Mouse (Mus musculus): Measurements from ENCODE around the gene Nfu1.

The Nfu1 gene

GRCm38 (mm10) chr6:87008887-87009286, at the start of gene Nfu1:
Gene Nfu1, plus strand, starts transcription at chr6:87009236.
- DNase-seq (ENCODE audit: low spot score) = no peak

DNA sequence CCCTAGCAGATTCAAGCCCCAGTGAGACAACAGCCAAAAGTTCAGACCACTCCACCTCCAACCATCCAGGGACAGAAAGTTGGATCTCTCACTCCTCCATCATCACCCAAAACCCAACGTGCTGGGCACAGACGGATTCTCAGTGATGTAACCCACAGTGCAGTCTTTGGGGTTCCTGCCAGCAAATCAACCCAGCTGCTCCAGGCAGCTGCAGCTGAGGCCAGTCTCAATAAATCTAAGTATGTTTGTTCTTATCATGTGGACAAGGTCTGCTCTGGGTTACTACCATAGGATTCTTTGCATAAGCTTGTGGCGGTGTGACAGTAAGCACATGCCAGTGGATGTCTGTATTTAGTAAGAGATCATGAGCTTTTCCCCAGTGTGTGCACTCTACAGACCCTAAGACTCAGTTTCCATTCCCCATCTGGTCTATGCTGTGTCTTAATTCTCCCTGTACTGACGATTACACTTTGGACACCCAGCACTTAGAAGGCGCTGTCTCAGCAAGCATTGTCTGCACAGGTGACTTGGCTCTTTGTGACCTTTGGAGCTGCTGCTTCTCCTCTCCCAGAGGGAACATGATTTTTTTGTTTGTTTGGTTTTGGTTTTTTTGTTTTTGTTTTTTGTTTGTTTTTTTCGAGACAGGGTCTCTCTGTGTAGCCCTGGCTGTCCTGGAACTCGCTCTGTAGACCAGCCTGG, 44.9 kb upstream of the Nfu1 start:
- no peak for DNase-seq (ENCODE audit: low spot score)

GRCm38 (mm10) chr6:86967166-86967565, 41.9 kb upstream of the Nfu1 start:
- DNase-seq (ENCODE audit: low spot score) = no peak

- no peak for DNase-seq (ENCODE audit: low spot score)
Measured at GRCm38 (mm10) chr6:86973956-86974355, 35.1 kb upstream of the Nfu1 start.

- DNase-seq (ENCODE audit: low spot score) = no peak
Measured at GRCm38 (mm10) chr6:86978156-86978908, 30.7 kb upstream of the Nfu1 start.

DNA sequence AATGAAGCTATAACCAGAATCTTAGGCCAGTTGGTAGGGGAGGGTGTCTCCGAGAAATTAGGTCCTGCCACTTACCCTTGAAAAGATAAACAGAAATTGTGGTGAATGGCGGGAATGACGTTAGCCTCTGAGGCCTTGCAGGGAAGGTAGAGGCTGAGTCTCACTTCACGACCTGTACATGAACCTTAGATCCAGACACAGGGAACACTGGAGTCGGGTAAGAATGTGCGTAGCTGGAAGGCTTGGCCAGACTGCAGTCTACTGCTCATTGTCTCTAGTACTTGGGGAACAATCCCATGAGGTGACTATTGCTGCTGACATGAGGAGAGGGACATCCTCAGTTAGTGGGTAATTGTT, 30.1 kb upstream of the Nfu1 start:
- DNase-seq (ENCODE audit: low spot score) = no peak

DNA sequence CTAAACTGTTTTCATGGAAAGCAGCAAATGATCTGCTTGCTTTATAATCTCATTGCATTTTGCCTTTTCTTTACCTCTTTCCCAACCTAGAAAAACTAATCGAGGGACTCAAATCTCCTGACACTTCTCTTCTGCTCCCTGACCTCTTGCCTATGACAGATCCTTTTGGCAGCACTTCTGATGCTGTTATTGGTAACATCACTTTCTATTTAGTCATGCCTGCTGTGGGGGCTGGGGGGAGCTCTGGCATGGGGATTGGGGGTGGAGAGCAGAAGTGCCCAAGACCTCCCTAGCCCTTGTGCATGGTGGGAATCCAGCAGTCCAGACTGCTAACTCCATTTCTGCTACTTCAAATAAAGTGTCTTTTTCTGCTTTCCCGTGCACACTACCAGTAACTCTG, 27.8 kb upstream of the Nfu1 start:
- no peak for DNase-seq (ENCODE audit: low spot score)

DNA sequence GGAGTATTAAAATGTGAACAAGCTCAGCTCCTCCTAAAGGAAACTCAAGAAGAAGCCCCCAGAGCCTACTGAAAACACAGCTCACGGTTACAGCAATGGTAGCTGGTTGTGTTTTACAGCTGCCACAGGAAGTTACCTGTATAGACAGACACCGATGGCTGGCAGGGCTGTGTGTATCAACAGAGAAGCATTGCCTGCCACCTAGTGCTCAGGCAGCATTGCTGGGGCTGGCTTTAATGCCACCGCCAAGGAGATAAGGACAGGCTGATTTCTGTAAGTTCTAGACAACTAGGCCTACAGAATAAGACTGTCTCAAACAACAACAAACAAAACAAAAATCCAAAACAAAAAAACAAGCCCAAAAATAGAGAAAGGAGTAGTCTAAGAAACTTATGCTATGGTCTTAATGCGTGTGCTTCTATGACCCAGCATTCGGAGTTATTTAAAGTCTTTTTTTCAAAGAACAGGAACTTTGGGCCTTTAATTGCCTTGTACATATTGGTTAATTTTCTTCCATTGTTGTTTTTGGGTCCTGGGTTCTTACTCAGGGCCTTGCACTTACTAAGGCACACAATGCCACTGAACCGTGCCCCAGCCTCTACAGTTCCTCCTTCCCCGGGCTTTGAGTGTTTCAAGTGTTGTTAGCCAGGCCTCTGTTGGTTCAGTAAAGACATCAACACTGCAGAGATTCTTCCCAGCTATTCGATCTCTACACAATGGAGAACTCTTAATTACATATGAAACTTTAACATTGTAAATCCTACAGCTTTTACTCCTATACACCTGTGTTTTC, 23.5 kb upstream of the Nfu1 start:
- DNase-seq (ENCODE audit: low spot score) = no peak

DNA sequence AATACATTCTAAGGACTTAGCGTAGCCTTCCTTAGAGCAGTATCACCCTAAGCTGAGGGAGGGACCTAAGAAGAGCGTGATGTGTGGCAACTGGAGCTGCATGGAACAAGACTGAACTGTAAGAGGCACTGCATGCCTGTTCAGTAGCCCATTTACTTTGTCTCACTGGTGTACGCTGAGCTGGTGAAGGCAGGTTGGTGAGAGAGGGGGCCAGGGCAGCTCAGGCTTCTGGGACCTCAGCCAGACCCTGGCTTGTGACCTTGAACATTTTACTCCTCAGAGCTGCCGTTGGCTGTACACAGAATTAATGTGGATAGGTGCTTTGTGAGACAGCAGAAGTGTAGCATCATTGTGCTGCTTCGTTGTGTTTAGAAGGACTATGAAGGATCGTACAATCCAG, 19.5 kb upstream of the Nfu1 start:
- DNase-seq (ENCODE audit: low spot score) = peak; percentile 71

GRCm38 (mm10) chr6:86991041-86991440, 18.0 kb upstream of the Nfu1 start:
- no peak for DNase-seq (ENCODE audit: low spot score)

GRCm38 (mm10) chr6:86992349-86992748, 16.7 kb upstream of the Nfu1 start:
- DNase-seq (ENCODE audit: low spot score) = no peak

DNA sequence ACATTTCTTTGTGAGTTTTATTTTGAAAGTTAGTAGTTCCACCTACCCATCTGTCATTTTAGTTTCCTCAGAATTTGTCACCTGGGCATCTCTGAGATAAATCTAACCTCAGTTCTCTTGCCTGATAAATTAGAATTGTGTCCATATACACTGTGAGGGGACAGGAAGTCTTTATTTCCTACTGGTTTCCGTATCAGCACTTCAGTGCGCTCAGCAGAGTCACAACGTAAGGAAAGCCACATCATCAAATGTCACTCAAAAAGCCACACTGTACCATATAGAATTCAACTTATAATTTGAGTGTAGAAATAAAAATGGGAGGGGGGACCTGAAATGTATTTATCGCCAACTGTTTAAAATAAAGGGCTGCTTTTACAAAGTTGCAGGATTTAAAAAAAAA, 14.8 kb upstream of the Nfu1 start:
- DNase-seq (ENCODE audit: low spot score) = no peak

DNA sequence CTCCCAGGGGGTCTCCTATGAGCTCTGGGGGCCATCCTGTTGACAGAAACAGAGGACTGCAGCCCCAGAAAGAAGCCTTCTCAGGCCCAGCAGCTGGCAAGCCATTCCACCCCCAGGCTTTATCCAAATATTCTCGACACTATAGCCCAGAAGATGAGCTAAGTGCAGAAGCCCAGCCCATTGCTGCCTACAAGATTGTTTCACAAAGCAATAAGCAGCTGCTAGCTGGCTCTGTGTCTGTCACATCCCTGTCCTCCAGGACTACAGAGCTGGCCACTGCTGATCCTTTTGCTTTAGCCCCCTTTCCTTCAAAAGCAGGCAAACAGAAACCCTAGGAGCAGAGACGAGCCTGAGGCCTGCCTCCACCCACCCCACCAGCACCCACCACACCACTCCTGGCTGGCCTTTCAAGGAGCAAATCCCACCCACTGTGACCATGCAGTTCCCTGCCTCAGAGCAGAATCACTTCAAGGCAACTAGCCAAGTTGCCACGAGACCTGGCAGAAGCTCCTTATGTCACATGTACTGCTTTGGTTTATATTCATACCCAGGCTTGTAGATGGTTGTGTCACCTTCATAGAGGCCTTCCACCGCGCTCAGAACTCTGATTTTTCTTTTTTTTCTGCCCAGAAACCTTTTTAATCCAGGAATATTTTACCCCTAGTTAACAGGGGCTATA, 12.3 kb upstream of the Nfu1 start:
- no peak for DNase-seq (ENCODE audit: low spot score)

DNA sequence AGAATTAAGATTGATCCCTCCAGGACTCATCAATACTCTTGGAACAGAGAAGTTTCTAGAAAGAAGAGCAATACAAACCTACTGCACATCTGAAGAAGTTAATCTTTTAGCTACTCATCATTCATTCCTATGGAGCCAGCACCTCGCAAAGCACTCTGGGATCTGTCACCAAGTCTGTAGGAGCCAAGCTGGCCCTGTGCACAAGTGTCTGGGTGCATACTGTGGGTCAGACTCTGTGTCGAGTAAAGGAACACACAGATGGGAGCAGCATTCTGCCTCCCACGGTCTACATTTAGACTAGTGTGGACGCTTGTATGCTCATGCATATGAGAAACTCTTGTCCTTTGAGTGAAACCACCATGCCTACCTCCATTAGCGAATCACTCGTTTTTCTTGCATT, 11.7 kb upstream of the Nfu1 start:
- DNase-seq (ENCODE audit: low spot score) = no peak

DNA sequence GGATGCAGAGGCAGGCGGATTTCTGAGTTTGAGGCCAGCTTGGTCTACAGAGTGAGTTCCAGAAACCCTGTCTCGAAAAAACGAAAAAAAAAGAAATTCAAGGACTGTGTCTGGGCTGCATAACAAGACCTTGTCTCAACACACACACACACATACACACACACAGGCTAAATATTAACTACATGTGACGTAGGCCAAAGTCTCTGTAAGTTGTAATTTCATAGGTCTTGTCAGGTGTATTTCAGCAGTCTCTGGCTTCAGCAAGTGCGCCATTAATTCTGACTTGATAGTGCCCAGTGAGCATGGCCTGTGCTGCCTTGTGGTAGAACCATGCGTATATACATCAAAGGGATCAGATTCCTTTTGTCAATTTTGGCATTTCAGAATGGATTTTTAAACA, 7.0 kb upstream of the Nfu1 start:
- DNase-seq (ENCODE audit: low spot score) = no peak

DNA sequence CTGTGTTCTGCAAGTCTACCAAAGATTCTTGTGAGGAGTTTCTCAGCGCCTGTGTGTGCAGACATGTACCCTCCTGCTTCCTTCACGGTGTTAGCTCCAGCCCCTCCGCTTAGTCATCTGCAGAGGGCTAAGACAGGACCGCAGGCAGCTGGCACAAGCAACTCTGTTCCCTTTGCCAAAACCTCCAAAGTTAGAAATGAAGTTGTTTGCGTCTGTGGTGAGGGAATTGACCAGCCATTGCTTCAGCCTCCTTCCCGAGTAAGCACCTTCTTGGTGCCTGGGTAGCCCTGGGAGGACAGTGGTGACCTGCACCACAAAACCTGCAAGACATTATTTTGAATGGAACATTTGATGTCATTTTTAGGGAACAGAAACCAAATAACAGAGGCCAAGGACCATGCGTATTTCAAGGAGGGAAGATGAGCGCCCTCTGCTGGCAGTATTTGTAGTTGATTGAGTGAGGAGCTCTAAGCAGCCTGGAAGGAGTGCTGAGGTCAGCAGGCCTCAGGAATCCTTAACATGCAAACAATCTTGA, 6.4 kb upstream of the Nfu1 start:
- peak; percentile 72 for DNase-seq (ENCODE audit: low spot score)

GRCm38 (mm10) chr6:87004099-87004498, 4.9 kb upstream of the Nfu1 start:
- DNase-seq (ENCODE audit: low spot score) = no peak

GRCm38 (mm10) chr6:87005577-87005976, 3.5 kb upstream of the Nfu1 start:
- DNase-seq (ENCODE audit: low spot score) = no peak

- DNase-seq (ENCODE audit: low spot score) = peak; percentile 95
Measured at GRCm38 (mm10) chr6:87009692-87010328, 774 bp downstream of the Nfu1 start.

DNA sequence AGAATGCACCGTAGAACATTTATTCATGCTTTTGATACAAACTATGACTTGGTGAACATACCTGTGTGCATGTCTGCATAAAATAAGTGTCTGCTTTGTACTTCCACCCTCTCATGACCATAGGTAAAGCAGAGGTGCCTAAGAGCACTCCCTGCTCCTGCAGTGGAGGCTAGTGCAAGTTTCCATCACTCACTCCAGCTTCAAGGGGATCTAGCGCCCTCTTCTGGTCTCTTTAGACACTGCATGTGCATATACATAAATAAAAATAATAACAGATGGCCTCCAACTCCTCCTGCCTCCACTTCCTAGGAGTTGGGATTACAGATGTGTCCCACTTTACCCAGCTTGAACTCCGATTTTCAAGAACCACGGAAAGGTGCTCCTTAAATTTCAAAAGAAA, 7.9 kb downstream of the Nfu1 start:
- no peak for DNase-seq (ENCODE audit: low spot score)

DNA sequence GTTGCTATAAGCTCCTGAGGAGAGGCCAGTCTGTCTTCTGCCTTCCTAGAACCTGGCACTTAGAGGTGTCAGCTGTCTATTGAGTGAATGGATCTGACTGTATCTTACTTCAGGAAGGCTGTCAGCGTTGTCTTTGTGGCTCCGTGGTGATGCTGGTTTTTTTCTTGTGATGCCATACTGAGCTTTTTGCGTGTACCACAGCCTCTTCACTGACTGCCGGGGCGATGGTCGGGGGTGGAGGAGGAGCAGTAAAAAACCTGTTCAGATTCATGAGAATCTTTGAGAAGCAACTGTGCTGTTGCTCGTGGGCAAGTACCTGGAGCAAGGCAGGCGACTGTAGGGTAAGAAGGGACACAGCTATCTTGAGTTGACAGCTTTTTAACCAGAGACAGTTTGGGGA, 9.8 kb downstream of the Nfu1 start:
- DNase-seq (ENCODE audit: low spot score) = no peak

DNA sequence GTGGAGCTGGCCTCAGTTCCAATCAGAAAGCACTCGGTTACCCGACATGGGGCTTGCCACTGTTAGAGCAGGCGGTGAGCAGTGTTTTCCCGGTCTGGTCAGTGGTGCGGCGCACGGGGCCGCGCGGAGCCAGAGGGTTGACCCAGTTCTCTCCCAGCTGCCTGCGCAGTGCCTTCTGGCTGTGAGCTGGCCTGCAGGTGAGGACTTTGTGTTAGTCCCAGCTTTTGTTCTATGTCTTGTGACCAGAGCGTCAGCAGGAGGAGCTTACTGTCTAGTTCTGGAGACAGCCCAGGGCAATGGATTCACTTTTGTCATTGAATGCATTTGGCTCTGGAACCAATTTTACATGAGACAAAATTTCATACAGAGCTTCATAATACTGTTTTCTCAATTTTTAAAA, 12.8 kb downstream of the Nfu1 start:
- no peak for DNase-seq (ENCODE audit: low spot score)

Measured in ovary, postnatal 36 days (tissue).